Mouse (Mus musculus): ENCODE measurements around the gene Abraxas2. TPM values are rescaled to one million over a fixed set of nuclear protein-coding genes. Genes with fewer than 3 reads are reported as not detected.

The Abraxas2 gene
- polyA plus RNA-seq, 1 experiment from 2014 or later: 36.2 TPM

- H3K27me3 ChIP-seq: no peaks in the 10 kb centered on the region
- no peak overlapping the region for H3K4me3 ChIP-seq
- 84% methylated on average over 5 of the region's 5 CpGs for WGBS
- no peaks in the 10 kb centered on the region for H3K4me1 ChIP-seq (replicated peaks)
- no peak overlapping the region for H3K4me2 ChIP-seq
- H3K36me3 ChIP-seq: no peaks in the 10 kb centered on the region
- no peaks in the 10 kb centered on the region for H3K9me3 ChIP-seq
- H3K9ac ChIP-seq: no peak overlapping the region
- no peak for ATAC-seq (ENCODE audit: low FRiP score, low read depth)
- no peak overlapping the region for H3K27ac ChIP-seq (replicated peaks)
These were observed 32.7 kb downstream of the Abraxas2 start for GRCm38 (mm10) chr7:132891561-132892310.

GRCm38 (mm10) chr7:132892311-132892661 lies 33.3 kb downstream of the Abraxas2 start:
- no peaks in the 10 kb centered on the region for H3K36me3 ChIP-seq
- H3K9ac ChIP-seq: no peak overlapping the region
- ATAC-seq (ENCODE audit: low FRiP score, low read depth): no peak
- no peaks in the 10 kb centered on the region for H3K9me3 ChIP-seq
- 51% methylated on average over 4 of the region's 4 CpGs for WGBS
- H3K4me2 ChIP-seq: no peak overlapping the region
- H3K4me3 ChIP-seq: no peak overlapping the region
- no peaks in the 10 kb centered on the region for H3K4me1 ChIP-seq (replicated peaks)
- no peaks in the 10 kb centered on the region for H3K27me3 ChIP-seq
- no peak overlapping the region for H3K27ac ChIP-seq (replicated peaks)

- no peaks in the 10 kb centered on the region for H3K27me3 ChIP-seq
- no peaks in the 10 kb centered on the region for H3K36me3 ChIP-seq
- no peak overlapping the region for H3K27ac ChIP-seq (replicated peaks)
- ATAC-seq (ENCODE audit: low FRiP score, low read depth): no peak
- H3K4me3 ChIP-seq: no peak overlapping the region
- no peak overlapping the region for H3K9ac ChIP-seq
- no peaks in the 10 kb centered on the region for H3K9me3 ChIP-seq
- H3K4me1 ChIP-seq (replicated peaks): no peaks in the 10 kb centered on the region
- WGBS: 86% methylated on average over 7 of the region's 7 CpGs
- no peak overlapping the region for H3K4me2 ChIP-seq
These were observed 33.8 kb downstream of the Abraxas2 start for GRCm38 (mm10) chr7:132892806-132893205.

- ATAC-seq (ENCODE audit: low FRiP score, low read depth): no peak
- Histone ChIP-seq H3K36me3 (no peaks in the 10 kb centered on the region), H3K4me1 (replicated peaks) (no peaks in the 10 kb centered on the region), H3K9me3 (no peaks in the 10 kb centered on the region), H3K27me3 (no peaks in the 10 kb centered on the region), H3K4me2 (no peak overlapping the region), H3K9ac (no peak overlapping the region), H3K27ac (replicated peaks) (no peak overlapping the region), H3K4me3 (no peak overlapping the region)
- 95% methylated on average over 1 of the region's 1 CpGs for WGBS
These were observed 34.3 kb downstream of the Abraxas2 start for GRCm38 (mm10) chr7:132893336-132893735.

- Histone ChIP-seq H3K9me3 (no peaks in the 10 kb centered on the region), H3K9ac (no peak overlapping the region), H3K4me1 (replicated peaks) (no peaks in the 10 kb centered on the region), H3K4me2 (no peak overlapping the region), H3K27me3 (no peaks in the 10 kb centered on the region), H3K4me3 (no peak overlapping the region), H3K27ac (replicated peaks) (no peak overlapping the region), H3K36me3 (no peaks in the 10 kb centered on the region)
- 65% methylated on average over 7 of the region's 7 CpGs for WGBS
- ATAC-seq (ENCODE audit: low FRiP score, low read depth): no peak
These were observed 36.0 kb downstream of the Abraxas2 start for GRCm38 (mm10) chr7:132894841-132895555.

GRCm38 (mm10) chr7:132896206-132896815 lies 37.3 kb downstream of the Abraxas2 start:
- H3K4me2 ChIP-seq: no peak overlapping the region
- H3K4me3 ChIP-seq: no peak overlapping the region
- ATAC-seq (ENCODE audit: low FRiP score, low read depth): no peak
- H3K9ac ChIP-seq: no peak overlapping the region
- no peaks in the 10 kb centered on the region for H3K27me3 ChIP-seq
- no peak overlapping the region for H3K27ac ChIP-seq (replicated peaks)
- H3K36me3 ChIP-seq: no peaks in the 10 kb centered on the region
- 87% methylated on average over 9 of the region's 9 CpGs for WGBS
- no peaks in the 10 kb centered on the region for H3K4me1 ChIP-seq (replicated peaks)
- H3K9me3 ChIP-seq: no peaks in the 10 kb centered on the region

- Histone ChIP-seq H3K4me2 (no peak overlapping the region), H3K4me3 (no peak overlapping the region), H3K27me3 (no peaks in the 10 kb centered on the region), H3K27ac (replicated peaks) (no peak overlapping the region), H3K9me3 (no peaks in the 10 kb centered on the region), H3K4me1 (replicated peaks) (no peaks in the 10 kb centered on the region), H3K36me3 (no peaks in the 10 kb centered on the region), H3K9ac (no peak overlapping the region)
- WGBS: 82% methylated on average over 10 of the region's 10 CpGs
- ATAC-seq (ENCODE audit: low FRiP score, low read depth): no peak
These were observed 38.2 kb downstream of the Abraxas2 start for GRCm38 (mm10) chr7:132897258-132897657.

GRCm38 (mm10) chr7:132898234-132898633 lies 39.2 kb downstream of the Abraxas2 start:
- H3K4me3 ChIP-seq: no peak overlapping the region
- H3K9me3 ChIP-seq: no peaks in the 10 kb centered on the region
- 85% methylated on average over 2 of the region's 2 CpGs for WGBS
- no peak overlapping the region for H3K9ac ChIP-seq
- no peaks in the 10 kb centered on the region for H3K36me3 ChIP-seq
- no peak for ATAC-seq (ENCODE audit: low FRiP score, low read depth)
- no peak overlapping the region for H3K4me2 ChIP-seq
- H3K27me3 ChIP-seq: no peaks in the 10 kb centered on the region
- no peak overlapping the region for H3K27ac ChIP-seq (replicated peaks)
- H3K4me1 ChIP-seq (replicated peaks): no peaks in the 10 kb centered on the region

- no peaks in the 10 kb centered on the region for H3K27me3 ChIP-seq
- WGBS: 58% methylated on average over 2 of the region's 2 CpGs
- ATAC-seq (ENCODE audit: low FRiP score, low read depth): no peak
- H3K36me3 ChIP-seq: no peaks in the 10 kb centered on the region
- H3K4me1 ChIP-seq (replicated peaks): no peaks in the 10 kb centered on the region
- H3K27ac ChIP-seq (replicated peaks): no peak overlapping the region
- no peak overlapping the region for H3K4me2 ChIP-seq
- H3K4me3 ChIP-seq: no peak overlapping the region
- H3K9ac ChIP-seq: no peak overlapping the region
- H3K9me3 ChIP-seq: no peaks in the 10 kb centered on the region
These were observed 42.0 kb downstream of the Abraxas2 start for GRCm38 (mm10) chr7:132900826-132901531.

- Histone ChIP-seq H3K27me3 (no peaks in the 10 kb centered on the region), H3K9ac (no peak overlapping the region), H3K4me2 (no peak overlapping the region), H3K27ac (replicated peaks) (no peak overlapping the region), H3K4me1 (replicated peaks) (no peaks in the 10 kb centered on the region), H3K4me3 (no peak overlapping the region), H3K9me3 (no peaks in the 10 kb centered on the region), H3K36me3 (no peaks in the 10 kb centered on the region)
- 82% methylated on average over 3 of the region's 3 CpGs for WGBS
- no peak for ATAC-seq (ENCODE audit: low FRiP score, low read depth)
These were observed 44.8 kb downstream of the Abraxas2 start for GRCm38 (mm10) chr7:132903796-132904195.

- H3K4me2 ChIP-seq: no peak overlapping the region
These were observed 62.9 kb downstream of the Abraxas2 start for GRCm38 (mm10) chr7:132921971-132922370.

GRCm38 (mm10) chr7:132925227-132925626 lies 66.2 kb downstream of the Abraxas2 start:
- no peak overlapping the region for H3K4me2 ChIP-seq
- H3K9me3 ChIP-seq: no peaks in the 10 kb centered on the region
- no peaks in the 10 kb centered on the region for H3K36me3 ChIP-seq
- no peaks in the 10 kb centered on the region for H3K27me3 ChIP-seq
- H3K4me1 ChIP-seq (replicated peaks): peaks cover 7% of the 10 kb centered on the region
- no peak overlapping the region for H3K4me3 ChIP-seq
- no peak for ATAC-seq (ENCODE audit: low FRiP score, low read depth)
- no peak overlapping the region for H3K27ac ChIP-seq (replicated peaks)
- 79% methylated on average over 2 of the region's 2 CpGs for WGBS
- H3K9ac ChIP-seq: no peak overlapping the region

More at GRCm38 (mm10) chr7:132921971-132922370, 62.9 kb downstream of the Abraxas2 start:
- H3K27ac ChIP-seq (replicated peaks): no peak overlapping the region
- no peaks in the 10 kb centered on the region for H3K4me1 ChIP-seq (replicated peaks)
- no peak for ATAC-seq (ENCODE audit: low FRiP score, low read depth)
- H3K36me3 ChIP-seq: no peaks in the 10 kb centered on the region
- no peaks in the 10 kb centered on the region for H3K27me3 ChIP-seq
- no peak overlapping the region for H3K9ac ChIP-seq
- H3K9me3 ChIP-seq: no peaks in the 10 kb centered on the region
- H3K4me3 ChIP-seq: no peak overlapping the region
- WGBS: 65% methylated on average over 3 of the region's 3 CpGs
